Mouse (Mus musculus): Measurements from ENCODE around the gene Capn15. TPM values are rescaled to one million over a fixed set of nuclear protein-coding genes. Genes with fewer than 3 reads are reported as not detected.

Capn15 gene
- total and polyA plus RNA-seq, 3 experiments, result 5.6 to 16.2 TPM; not detected in 1

- no peak for DNase-seq (ENCODE audit: low read depth, low spot score)
- Histone ChIP-seq H3K4me1 (ENCODE audit: control insufficient read depth in 1 of 2, insufficient read depth in 2 of 2, low read length in 2 of 2) (peaks cover 5 to 18% of the 10 kb centered on the region in 2 experiments; a peak in 3 of 4 replicates), H3K79me2 (ENCODE audit: control insufficient read depth, insufficient read depth, low read length, poor library complexity) (no peaks in the 10 kb centered on the region), H3K4me3 (ENCODE audit: control insufficient read depth in 1 of 2, insufficient read depth in 1 of 2, low read depth in 2 of 2, low read length in 2 of 2) (no peak overlapping the region), H3K27me3 (ENCODE audit: control insufficient read depth in 1 of 2, insufficient read depth in 2 of 2, low read length in 2 of 2) (no peaks in the 10 kb centered on the region), H3K9ac (ENCODE audit: control insufficient read depth, low read depth, low read length, poor library complexity, severe bottlenecking) (no peak overlapping the region), H3K9me3 (replicated peaks; ENCODE audit: insufficient read depth, low read length) (no peaks in the 10 kb centered on the region), H3K27ac (ENCODE audit: control insufficient read depth, low read depth, low read length) (no peak overlapping the region), H3K36me3 (ENCODE audit: control insufficient read depth in 1 of 2, insufficient read depth in 2 of 2, low read length in 2 of 2) (peaks cover 0 to 13% of the 10 kb centered on the region in 2 experiments; a peak in 3 of 4 replicates)
- TF ChIP-seq GATA1 (IDR thresholded peaks at IDR 0.05; ENCODE audit: low read depth, low read length) (no peak), POLR2A (IDR thresholded peaks at IDR 0.05; ENCODE audit: control insufficient read depth in 1 of 2, insufficient read depth in 1 of 2, low read depth in 1 of 2, low read length in 2 of 2, poor library complexity in 1 of 2) (no peak), CTCF (IDR thresholded peaks at IDR 0.05 in 2 of 3, conservative IDR thresholded peaks at IDR 0.05 in 1 of 3; ENCODE audit: control insufficient read depth in 1 of 3, insufficient read depth in 1 of 3, low read depth in 2 of 3, low read length in 3 of 3, poor library complexity in 1 of 3, severe bottlenecking in 1 of 3) (no peak), CHD1 (IDR thresholded peaks at IDR 0.05; ENCODE audit: low read depth, low read length) (no peak), KAT2A (conservative IDR thresholded peaks at IDR 0.05; ENCODE audit: low read depth, low read length) (no peak), MYB (IDR thresholded peaks at IDR 0.05; ENCODE audit: low read depth, low read length) (no peak), GABPA (IDR thresholded peaks at IDR 0.05; ENCODE audit: low read depth, low read length) (no peak), MAZ (IDR thresholded peaks at IDR 0.05; ENCODE audit: low read depth, low read length) (no peak), E2F4 (IDR thresholded peaks at IDR 0.05; ENCODE audit: borderline replicate concordance, low read depth, low read length) (no peak), POLR2AphosphoS5 (IDR thresholded peaks at IDR 0.05; ENCODE audit: borderline replicate concordance, low read depth, low read length) (no peak), JUND (IDR thresholded peaks at IDR 0.05; ENCODE audit: low read depth, low read length) (no peak), TCF12 (IDR thresholded peaks at IDR 0.05; ENCODE audit: low read depth, low read length) (no peak), CHD2 (IDR thresholded peaks at IDR 0.05; ENCODE audit: low read length) (no peak)
Observed at GRCm38 (mm10) chr17:25957586-25958051, 28.0 kb downstream of the Capn15 start.

DNA sequence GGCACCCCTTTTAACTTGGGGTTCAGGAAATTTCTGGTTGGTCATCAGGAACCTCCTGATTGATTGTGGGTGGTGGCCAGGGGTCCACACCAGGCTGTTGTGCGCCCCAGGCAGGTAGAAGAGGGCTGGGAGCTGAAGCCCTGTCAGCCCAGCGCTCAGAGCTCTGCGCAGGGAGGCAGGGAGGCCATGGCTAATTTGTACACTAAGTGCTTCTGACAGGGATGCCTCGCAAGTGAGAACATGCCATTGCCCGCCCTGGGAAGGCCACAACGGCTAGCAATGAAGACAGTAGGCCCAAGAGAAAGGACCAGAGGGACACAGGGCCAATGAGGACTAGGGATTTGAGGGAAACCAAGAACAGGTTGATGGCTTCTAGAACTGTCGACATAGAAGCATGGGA, 29.0 kb downstream of the Capn15 start:
- no peak for DNase-seq (ENCODE audit: low read depth, low spot score)
- H3K9me3 ChIP-seq (replicated peaks; ENCODE audit: insufficient read depth, low read length), result no peaks in the 10 kb centered on the region
- H3K36me3 ChIP-seq (ENCODE audit: control insufficient read depth in 1 of 2, insufficient read depth in 2 of 2, low read length in 2 of 2), result peaks cover 0 to 6% of the 10 kb centered on the region in 2 experiments; a peak in 3 of 4 replicates
- no peaks in the 10 kb centered on the region for H3K79me2 ChIP-seq (ENCODE audit: control insufficient read depth, insufficient read depth, low read length, poor library complexity)
- no peak overlapping the region for H3K9ac ChIP-seq (ENCODE audit: control insufficient read depth, low read depth, low read length, poor library complexity, severe bottlenecking)
- TF ChIP-seq JUND (IDR thresholded peaks at IDR 0.05; ENCODE audit: low read depth, low read length) (no peak), MAFK (IDR thresholded peaks at IDR 0.05; ENCODE audit: borderline replicate concordance, low read depth, low read length) (no peak)
- H3K27ac ChIP-seq (ENCODE audit: control insufficient read depth, low read depth, low read length), result no peak overlapping the region
- H3K27me3 ChIP-seq (ENCODE audit: control insufficient read depth in 1 of 2, insufficient read depth in 2 of 2, low read length in 2 of 2), result no peaks in the 10 kb centered on the region
- H3K4me1 ChIP-seq (ENCODE audit: control insufficient read depth in 1 of 2, insufficient read depth in 2 of 2, low read length in 2 of 2), result peaks cover 3 to 8% of the 10 kb centered on the region in 2 experiments; a peak in 3 of 4 replicates
- H3K4me3 ChIP-seq (ENCODE audit: control insufficient read depth in 1 of 2, insufficient read depth in 1 of 2, low read depth in 2 of 2, low read length in 2 of 2), result no peak overlapping the region

DNA sequence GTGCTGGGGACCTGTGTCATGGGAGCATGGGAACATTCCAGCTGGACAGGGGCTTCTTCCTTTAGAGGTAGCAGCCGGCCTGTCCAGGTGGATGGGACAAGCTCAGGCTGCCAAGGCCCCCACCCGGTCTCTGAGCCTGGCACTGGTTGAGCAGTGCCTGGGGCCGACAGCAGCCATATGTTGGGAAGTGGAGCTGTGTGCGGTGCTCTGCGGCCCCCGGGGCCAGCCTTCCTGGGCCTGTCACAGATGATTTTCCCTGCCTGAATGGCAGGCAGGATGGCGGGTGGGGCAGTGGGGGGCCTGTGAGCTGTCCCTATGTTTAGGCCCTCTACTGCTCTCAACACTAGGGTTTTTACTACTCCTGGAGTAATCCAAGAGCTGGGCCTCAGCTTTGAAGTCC, 29.4 kb downstream of the Capn15 start:
- TF ChIP-seq GABPA (IDR thresholded peaks at IDR 0.05; ENCODE audit: low read depth, low read length), result no peak
- no peak for TF ChIP-seq E2F4 (IDR thresholded peaks at IDR 0.05; ENCODE audit: borderline replicate concordance, low read depth, low read length)
- TF ChIP-seq CTCF (IDR thresholded peaks at IDR 0.05 in 2 of 3, conservative IDR thresholded peaks at IDR 0.05 in 1 of 3; ENCODE audit: control insufficient read depth in 1 of 3, insufficient read depth in 1 of 3, low read depth in 2 of 3, low read length in 3 of 3, poor library complexity in 1 of 3, severe bottlenecking in 1 of 3), result no peak
- TF ChIP-seq JUND (IDR thresholded peaks at IDR 0.05; ENCODE audit: low read depth, low read length), result no peak

More for the DNA sequence above, 29.4 kb downstream of the Capn15 start:
- Histone ChIP-seq H3K79me2 (ENCODE audit: control insufficient read depth, insufficient read depth, low read length, poor library complexity) (no peaks in the 10 kb centered on the region), H3K4me1 (ENCODE audit: control insufficient read depth in 1 of 2, insufficient read depth in 2 of 2, low read length in 2 of 2) (peaks cover 3 to 8% of the 10 kb centered on the region in 2 experiments; a peak in 3 of 4 replicates), H3K27me3 (ENCODE audit: control insufficient read depth in 1 of 2, insufficient read depth in 2 of 2, low read length in 2 of 2) (no peaks in the 10 kb centered on the region), H3K4me3 (ENCODE audit: control insufficient read depth in 1 of 2, insufficient read depth in 1 of 2, low read depth in 2 of 2, low read length in 2 of 2) (no peak overlapping the region), H3K9ac (ENCODE audit: control insufficient read depth, low read depth, low read length, poor library complexity, severe bottlenecking) (no peak overlapping the region), H3K9me3 (replicated peaks; ENCODE audit: insufficient read depth, low read length) (no peaks in the 10 kb centered on the region), H3K27ac (ENCODE audit: control insufficient read depth, low read depth, low read length) (no peak overlapping the region), H3K36me3 (ENCODE audit: control insufficient read depth in 1 of 2, insufficient read depth in 2 of 2, low read length in 2 of 2) (peaks cover 0 to 6% of the 10 kb centered on the region in 2 experiments; a peak in 3 of 4 replicates)
- DNase-seq (ENCODE audit: low read depth, low spot score), result no peak

Measured in MEL (cell line).